Mouse (Mus musculus): ENCODE results near the gene Ggt7. TPM values are rescaled to one million over a fixed set of nuclear protein-coding genes. Genes with fewer than 3 reads are reported as not detected.
"Not testable (repeated sequence)": the region's sequence is repeated elsewhere in the genome, so short reads cannot be mapped to it uniquely, and the experiment has no call there.

Ggt7 gene
- 1 to 10 TPM; 7.5 to 8.2 TPM for total RNA-seq (2021)
- long read RNA-seq, experiment 1, partial matches to known transcripts, result 3 of 7 reads
- long read RNA-seq, experiment 1, other reads (novel, unspliced or antisense), result 3 of 7 reads
- long read RNA-seq, experiment 2, transcript Ggt7-201 (15 exons, 2,614 nt), result major isoform, 30 of 42 reads
- long read RNA-seq, experiment 2, partial matches to known transcripts, result 5 of 42 reads
- long read RNA-seq, experiment 2, other reads (novel, unspliced or antisense), result 7 of 42 reads

GRCm38 (mm10) chr2:155517455-155518423, at the start of gene Ggt7, which contains the start of gene Acss2:
Gene Ggt7 (minus strand): TSS chr2:155518237.
Gene Acss2 (plus strand): TSS chr2:155517948.
- peak; percentile 89 to 96 for DNase-seq (ENCODE audit: low spot score in 2 of 2)

GRCm38 (mm10) chr2:155567751-155568150, 49.7 kb upstream of the Ggt7 start:
- no peak for DNase-seq (ENCODE audit: low spot score in 2 of 2)

- no peak for DNase-seq (ENCODE audit: low spot score in 2 of 2)
These were observed 44.9 kb upstream of the Ggt7 start for GRCm38 (mm10) chr2:155562934-155563333.

GRCm38 (mm10) chr2:155562209-155562608, 44.2 kb upstream of the Ggt7 start:
- DNase-seq (ENCODE audit: low spot score in 2 of 2), result no peak

GRCm38 (mm10) chr2:155554426-155554985, 36.5 kb upstream of the Ggt7 start:
- DNase-seq (ENCODE audit: low spot score in 2 of 2), result no peak

- DNase-seq (ENCODE audit: low spot score in 2 of 2), result no peak
These were observed 34.9 kb upstream of the Ggt7 start for GRCm38 (mm10) chr2:155552949-155553354.

GRCm38 (mm10) chr2:155552336-155552735, 34.3 kb upstream of the Ggt7 start:
- no peak for DNase-seq (ENCODE audit: low spot score in 2 of 2)

- DNase-seq (ENCODE audit: low spot score in 2 of 2), result no peak
These were observed 28.9 kb upstream of the Ggt7 start for GRCm38 (mm10) chr2:155546955-155547354.

GRCm38 (mm10) chr2:155540822-155541458, 22.9 kb upstream of the Ggt7 start:
- no peak for DNase-seq (ENCODE audit: low spot score in 2 of 2)

GRCm38 (mm10) chr2:155539696-155540095, 21.7 kb upstream of the Ggt7 start:
- no peak for DNase-seq (ENCODE audit: low spot score in 2 of 2)

- DNase-seq (ENCODE audit: low spot score in 2 of 2), result not testable (repeated sequence)
These were observed 20.5 kb upstream of the Ggt7 start for GRCm38 (mm10) chr2:155538463-155539057.

GRCm38 (mm10) chr2:155537761-155538462, 19.9 kb upstream of the Ggt7 start:
- no peak for DNase-seq (ENCODE audit: low spot score in 2 of 2)

- DNase-seq (ENCODE audit: low spot score in 2 of 2), result no peak
These were observed 18.3 kb upstream of the Ggt7 start for GRCm38 (mm10) chr2:155536292-155536691.

GRCm38 (mm10) chr2:155527367-155527766, 9.3 kb upstream of the Ggt7 start:
- DNase-seq (ENCODE audit: low spot score in 2 of 2), result no peak

GRCm38 (mm10) chr2:155524378-155524777, 6.3 kb upstream of the Ggt7 start:
- no peak for DNase-seq (ENCODE audit: low spot score in 2 of 2)

- DNase-seq (ENCODE audit: low spot score in 2 of 2), result no peak
These were observed 5.7 kb upstream of the Ggt7 start for GRCm38 (mm10) chr2:155523706-155524105.

- DNase-seq (ENCODE audit: low spot score in 2 of 2), result no peak
These were observed 664 bp upstream of the Ggt7 start for GRCm38 (mm10) chr2:155518531-155519270.

GRCm38 (mm10) chr2:155515941-155516340, 2.1 kb downstream of the Ggt7 start:
- DNase-seq (ENCODE audit: low spot score in 2 of 2), result peak in 1 of 2 experiments; percentile 37

- peak; percentile 37 to 43 for DNase-seq (ENCODE audit: low spot score in 2 of 2)
These were observed 3.4 kb downstream of the Ggt7 start for GRCm38 (mm10) chr2:155514666-155515065.

- no peak for DNase-seq (ENCODE audit: low spot score in 2 of 2)
These were observed 4.5 kb downstream of the Ggt7 start for GRCm38 (mm10) chr2:155513543-155513942.

All from adrenal gland, postnatal 4 days (tissue).